Mouse (Mus musculus): ENCODE measurements around the gene 9130023H24Rik.

DNA sequence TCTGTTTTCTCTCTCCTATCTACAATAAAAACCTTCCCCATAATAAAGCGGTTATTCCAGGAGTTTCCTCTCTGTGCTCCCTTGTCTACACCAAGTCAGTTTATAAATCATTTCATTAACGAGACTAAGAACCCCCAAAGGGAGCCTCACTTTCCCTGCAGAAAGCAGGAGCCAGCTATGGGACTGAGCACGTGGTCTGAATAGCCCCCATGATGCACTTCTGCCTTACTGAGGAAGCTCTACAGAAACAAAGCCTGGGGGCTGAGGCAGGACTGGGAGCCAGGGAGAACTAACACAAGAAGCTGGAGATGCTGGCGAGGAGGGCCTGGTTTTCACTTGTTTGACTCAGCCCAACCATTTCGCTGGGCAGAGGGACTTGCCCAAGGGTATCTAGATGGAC lies 46.2 kb upstream of the 9130023H24Rik start:
- TF ChIP-seq CTCF (IDR thresholded peaks at IDR 0.05; ENCODE audit: borderline replicate concordance, insufficient read depth, low read length) (no peak), POLR2A (IDR thresholded peaks at IDR 0.05; ENCODE audit: low read depth, low read length) (no peak)
